ENCODE assay signal across 8 mouse cellular contexts in the genomic region with DNA sequence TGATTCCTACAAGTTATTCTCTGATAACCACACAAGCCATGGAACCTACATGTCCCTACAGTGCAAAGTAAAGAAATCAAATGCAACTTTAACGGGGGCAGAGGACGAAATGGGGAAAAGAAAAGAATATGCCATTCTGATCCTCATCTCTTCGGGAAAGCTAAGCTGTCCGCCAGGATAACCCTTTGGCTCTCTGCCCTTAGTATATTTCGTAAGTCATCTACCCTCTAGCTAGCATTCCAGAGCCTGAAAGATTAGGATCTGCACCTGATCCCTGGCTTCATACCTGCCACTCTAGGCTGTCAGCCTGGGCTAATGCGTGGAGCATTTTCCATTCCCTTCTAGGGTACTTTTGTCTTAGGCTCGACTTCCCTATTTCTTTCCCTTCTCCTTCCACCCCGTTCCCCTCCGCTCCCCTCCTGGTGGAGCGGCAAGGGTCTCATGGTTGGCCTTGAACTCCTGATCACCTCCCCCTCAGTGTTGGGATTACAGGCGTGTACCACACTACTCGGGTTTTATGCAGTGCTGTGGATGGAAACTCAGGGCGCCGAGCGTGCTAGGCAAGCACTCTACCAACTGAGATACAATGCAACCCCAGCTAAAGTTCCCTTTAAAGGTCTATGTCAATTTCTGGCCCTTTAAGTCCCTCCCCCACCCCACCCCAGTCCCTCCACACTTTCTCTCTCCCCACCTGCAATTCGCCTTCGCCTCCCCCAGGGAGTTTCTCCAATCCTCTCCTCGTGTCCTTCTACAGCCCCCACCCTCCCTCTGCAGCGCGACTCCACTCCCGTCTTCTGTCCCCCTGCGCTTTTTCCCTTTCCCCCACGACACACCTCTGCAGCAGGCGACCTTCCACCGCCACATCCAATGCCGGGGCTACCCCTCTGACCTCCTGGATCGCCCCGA. TPM values are rescaled to one million over a fixed set of nuclear protein-coding genes. Genes with fewer than 3 reads are reported as not detected.
DNase-seq lines count a peak whose midpoint lies in the region; ATAC-seq and TF ChIP-seq lines count a peak whose summit lies in the region.

No protein-coding gene starts in this region.

- no peak for DNase-seq in layer of hippocampus, adult 2 months (ENCODE audit: low spot score in 2 of 2)
- DNase-seq in layer of hippocampus, postnatal 25 days (ENCODE audit: extremely low spot score in 1 of 2, low spot score in 1 of 2) = no peak
- peak; percentile 53 for DNase-seq in ZHBTc4 (ENCODE audit: low read depth, low spot score)
- DNase-seq in forebrain, postnatal 0 days = peak; percentile 22
- DNase-seq in kidney, postnatal 4 days = peak; percentile 16 to 45
- DNase-seq in urinary bladder, postnatal 14 days (ENCODE audit: low spot score) = no peak
- no peak for DNase-seq in urinary bladder, adult 18-20 months (ENCODE audit: low spot score in 2 of 2)

- peak overlapping the region; percentile 52 for H3K9ac ChIP-seq in forebrain, postnatal 0 days
- peak overlapping the region; percentile 76 for H3K9ac ChIP-seq in midbrain, embryonic 16.5 days (ENCODE audit: low read depth, low read length)

- H3K27ac ChIP-seq in layer of hippocampus, adult 2 months = peak overlapping the region; percentile 93
- peak overlapping the region; percentile 71 for H3K27ac ChIP-seq in forebrain, postnatal 0 days (ENCODE audit: low read depth, low read length)
- H3K27ac ChIP-seq in midbrain, embryonic 16.5 days (ENCODE audit: low read length) = peak overlapping the region; percentile 78; the same call in 1 of the 2 replicates

- no peaks in the 10 kb centered on the region for H3K36me3 ChIP-seq in forebrain, postnatal 0 days (ENCODE audit: insufficient read depth)
- no peaks in the 10 kb centered on the region for H3K36me3 ChIP-seq in midbrain, embryonic 16.5 days (ENCODE audit: control insufficient read depth, insufficient read depth, low read length)

- H3K4me2 ChIP-seq in forebrain, postnatal 0 days (ENCODE audit: low read depth) = peak overlapping the region; percentile 86
- peak overlapping the region; percentile 88 for H3K4me2 ChIP-seq in midbrain, embryonic 16.5 days (ENCODE audit: low read length)

- WGBS in forebrain, postnatal 0 days = 7% methylated on average over 28 of the region's 28 CpGs
- WGBS in midbrain, embryonic 16.5 days = 11% methylated on average over 28 of the region's 28 CpGs

- H3K4me1 ChIP-seq in forebrain, postnatal 0 days (ENCODE audit: insufficient read depth) = peaks cover 11% of the 10 kb centered on the region
- peaks cover 21% of the 10 kb centered on the region for H3K4me1 ChIP-seq in midbrain, embryonic 16.5 days (ENCODE audit: control insufficient read depth, insufficient read depth, low read length)

- TF ChIP-seq CTCF in layer of hippocampus, adult 2 months (conservative IDR thresholded peaks at IDR 0.05) = no peak
- no peak; the same call in 1 of the 2 replicates for TF ChIP-seq CTCF in forebrain, postnatal 0 days (IDR thresholded peaks at IDR 0.05; ENCODE audit: low read depth)

- H3K27me3 ChIP-seq in forebrain, postnatal 0 days (ENCODE audit: insufficient read depth, low read length) = no peaks in the 10 kb centered on the region
- no peaks in the 10 kb centered on the region; the same call in 1 of the 2 replicates for H3K27me3 ChIP-seq in midbrain, embryonic 16.5 days (ENCODE audit: control insufficient read depth, insufficient read depth, low read depth, low read length)

- peak overlapping the region; percentile 98 for H3K4me3 ChIP-seq in layer of hippocampus, adult 2 months
- H3K4me3 ChIP-seq in forebrain, postnatal 0 days (ENCODE audit: low read depth, low read length) = peak overlapping the region; percentile 73
- H3K4me3 ChIP-seq in midbrain, embryonic 16.5 days (ENCODE audit: low read depth, low read length) = peak overlapping the region; percentile 79

- H3K9me3 ChIP-seq in forebrain, postnatal 0 days (ENCODE audit: low read length) = no peaks in the 10 kb centered on the region
- H3K9me3 ChIP-seq in midbrain, embryonic 16.5 days (replicated peaks; ENCODE audit: control insufficient read depth, low read length, poor library complexity, severe bottlenecking) = no peaks in the 10 kb centered on the region

- ATAC-seq in forebrain, postnatal 0 days = no peak
- peak; percentile 10 for ATAC-seq in midbrain, embryonic 16.5 days

RNA-seq across cellular contexts. Expression of a gene that starts 0.9 kb away (rescaled TPM):
- 10 to 100 TPM; 64.1 to 67.3 TPM for total RNA-seq in layer of hippocampus, adult 2 months (2021)
- 10 to 100 TPM; 61.8 to 63.9 TPM for total RNA-seq in layer of hippocampus, postnatal 25 days (2021)
- 18.7 and 22.1 TPM in 2 replicates for total RNA-seq in forebrain, postnatal 0 days (2014; rRNA removed)
- polyA plus RNA-seq in forebrain, postnatal 0 days (2015; fragmentation: Nextera tagmentation; extraction: Ambion mirVana) = 12.6 and 15.0 TPM in 2 replicates
- polyA plus RNA-seq in midbrain, embryonic 16.5 days (2015; fragmentation: Nextera tagmentation; extraction: Ambion mirVana) = 15.8 and 20.4 TPM in 2 replicates

RNA-seq across cellular contexts. Expression of a gene that starts 38.1 kb away (rescaled TPM):
- total RNA-seq in layer of hippocampus, adult 2 months (2021) = under 1 TPM in 1 of 2 experiments, not detected in 1; 0.15 TPM
- total RNA-seq in layer of hippocampus, postnatal 25 days (2021) = not detected
- 0.31 and 0.76 TPM in 2 replicates for total RNA-seq in forebrain, postnatal 0 days (2014; rRNA removed)
- 0.08 and 0.29 TPM in 2 replicates for polyA plus RNA-seq in forebrain, postnatal 0 days (2015; fragmentation: Nextera tagmentation; extraction: Ambion mirVana)
- polyA plus RNA-seq in midbrain, embryonic 16.5 days (2015; fragmentation: Nextera tagmentation; extraction: Ambion mirVana) = 0.15 and 0.16 TPM in 2 replicates

RNA-seq across cellular contexts. Expression of a gene that starts 42.5 kb away (rescaled TPM):
- total RNA-seq in layer of hippocampus, adult 2 months (2021) = 10 to 100 TPM in 1 of 2 experiments, 1 to 10 TPM in 1; 8.4 to 16.4 TPM
- 10 to 100 TPM in 1 of 2 experiments, 1 to 10 TPM in 1; 3.1 to 13.9 TPM for total RNA-seq in layer of hippocampus, postnatal 25 days (2021)
- 4.4 and 4.6 TPM in 2 replicates for total RNA-seq in forebrain, postnatal 0 days (2014; rRNA removed)
- polyA plus RNA-seq in forebrain, postnatal 0 days (2015; fragmentation: Nextera tagmentation; extraction: Ambion mirVana) = 1.8 TPM in 2 replicates
- polyA plus RNA-seq in midbrain, embryonic 16.5 days (2015; fragmentation: Nextera tagmentation; extraction: Ambion mirVana) = 5.9 and 6.7 TPM in 2 replicates

RNA-seq across cellular contexts. Expression of a gene that starts 54.7 kb away (rescaled TPM):
- total RNA-seq in layer of hippocampus, adult 2 months (2021) = 10 to 100 TPM; 15.5 to 19.7 TPM
- total RNA-seq in layer of hippocampus, postnatal 25 days (2021) = 10 to 100 TPM; 12.7 to 15.8 TPM
- 3.6 and 6.1 TPM in 2 replicates for total RNA-seq in forebrain, postnatal 0 days (2014; rRNA removed)
- polyA plus RNA-seq in forebrain, postnatal 0 days (2015; fragmentation: Nextera tagmentation; extraction: Ambion mirVana) = 1.9 and 2.4 TPM in 2 replicates
- polyA plus RNA-seq in midbrain, embryonic 16.5 days (2015; fragmentation: Nextera tagmentation; extraction: Ambion mirVana) = 8.2 and 9.2 TPM in 2 replicates

RNA-seq across cellular contexts. Expression of a gene that starts 54.7 kb away (rescaled TPM):
- 10 to 100 TPM; 25.4 to 28.1 TPM for total RNA-seq in layer of hippocampus, adult 2 months (2021)
- 10 to 100 TPM; 19.3 to 23.5 TPM for total RNA-seq in layer of hippocampus, postnatal 25 days (2021)
- 3.3 and 5.6 TPM in 2 replicates for total RNA-seq in forebrain, postnatal 0 days (2014; rRNA removed)
- polyA plus RNA-seq in forebrain, postnatal 0 days (2015; fragmentation: Nextera tagmentation; extraction: Ambion mirVana) = 11.3 and 12.8 TPM in 2 replicates
- 18.8 and 19.2 TPM in 2 replicates for polyA plus RNA-seq in midbrain, embryonic 16.5 days (2015; fragmentation: Nextera tagmentation; extraction: Ambion mirVana)

Comparison
In these comparisons a context has a peak if more than half of its experiments do, and no peak if none do; other contexts are left out.
1. DNase-seq: peak in ZHBTc4 (single experiment), forebrain, postnatal 0 days (single experiment) and kidney, postnatal 4 days (2 of 2); none in layer of hippocampus, adult 2 months (0 of 2), layer of hippocampus, postnatal 25 days (0 of 2), urinary bladder, postnatal 14 days (single experiment) and urinary bladder, adult 18-20 months (0 of 2).
2. Peak in every context shown above with its lines, with median percentiles within 50 percentile points of each other: H3K27ac ChIP-seq and H3K4me3 ChIP-seq.